Mouse (Mus musculus) urinary bladder, adult 18-20 months (tissue): ENCODE data around the gene Pfdn4.

Experiments used
- DNase-seq, 2 experiments: peaks; one replicate each; pipeline ENCODE4 v3.0.0; 2022; ENCODE audit warnings: low spot score in 2 of 2, mixed read lengths in 2 of 2

The Pfdn4 gene

DNA sequence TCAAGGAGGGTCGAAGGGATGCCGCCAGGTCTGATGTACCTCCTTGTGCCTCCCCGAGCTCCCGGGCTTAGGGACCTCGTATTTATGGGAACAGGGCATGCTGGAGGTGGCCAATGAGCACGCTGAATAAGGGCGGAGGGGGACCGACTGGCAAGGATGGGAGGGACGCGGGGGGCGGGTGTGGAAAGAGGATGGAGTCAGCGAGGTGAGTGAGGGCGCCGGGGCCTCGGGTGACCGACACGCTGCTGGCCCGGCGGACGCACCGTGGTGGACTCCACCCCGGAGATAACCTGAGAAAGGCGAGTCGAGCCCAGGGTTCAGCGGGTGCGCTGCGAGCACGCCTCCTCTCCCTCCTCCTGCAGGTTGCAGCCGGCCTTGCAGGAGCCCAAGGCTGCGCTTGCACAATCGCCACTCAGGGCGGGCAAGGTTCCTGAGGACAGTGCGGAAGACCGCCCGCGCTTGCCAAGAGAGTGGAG lies 901 bp downstream of the Pfdn4 start, which contains the start of gene Cyp24a1:
Cyp24a1 (minus strand) TSS at position 55 of the 476 bp plus-strand sequence.
- DNase-seq: peak; percentile 52 to 56

DNA sequence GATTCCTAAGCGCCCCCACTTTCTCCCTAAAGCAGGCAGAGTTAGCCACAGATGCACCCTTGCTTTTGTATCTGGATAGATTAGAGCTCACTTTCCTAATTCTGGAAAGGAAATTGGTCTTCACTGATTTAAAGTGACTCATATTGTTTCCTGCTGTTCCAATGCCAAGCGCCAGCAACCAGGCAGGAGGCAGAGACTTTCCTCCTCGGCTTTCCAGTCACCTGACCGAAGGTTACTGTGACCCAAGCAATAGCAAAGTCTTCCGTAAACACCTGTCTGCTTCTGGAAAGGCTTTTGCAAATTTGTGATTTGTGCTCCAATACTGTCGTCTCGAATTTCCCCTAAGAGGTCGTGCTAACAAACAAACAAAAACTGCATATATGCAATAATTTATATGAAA lies 1.8 kb downstream of the Pfdn4 start:
- no peak for DNase-seq

DNA sequence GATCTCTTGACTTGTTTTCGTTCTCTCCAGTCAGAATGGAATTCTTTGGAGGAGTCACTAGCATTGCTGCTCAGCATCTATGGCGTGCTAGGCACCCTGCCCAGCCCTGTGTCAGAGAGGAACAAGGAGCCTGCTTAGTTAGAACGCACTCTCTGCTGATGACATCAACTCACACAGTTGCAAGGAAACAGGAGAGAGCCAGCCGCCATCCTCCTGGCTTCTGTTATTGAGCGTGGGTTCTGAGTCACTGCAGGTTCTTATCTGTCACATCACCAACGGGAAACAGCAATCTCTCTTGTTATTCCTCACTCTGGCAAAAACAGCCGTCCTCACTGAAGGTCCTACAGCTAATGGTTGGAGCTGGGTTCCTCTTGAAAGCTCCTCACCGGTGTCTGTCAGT lies 7.1 kb downstream of the Pfdn4 start:
- no peak for DNase-seq

DNA sequence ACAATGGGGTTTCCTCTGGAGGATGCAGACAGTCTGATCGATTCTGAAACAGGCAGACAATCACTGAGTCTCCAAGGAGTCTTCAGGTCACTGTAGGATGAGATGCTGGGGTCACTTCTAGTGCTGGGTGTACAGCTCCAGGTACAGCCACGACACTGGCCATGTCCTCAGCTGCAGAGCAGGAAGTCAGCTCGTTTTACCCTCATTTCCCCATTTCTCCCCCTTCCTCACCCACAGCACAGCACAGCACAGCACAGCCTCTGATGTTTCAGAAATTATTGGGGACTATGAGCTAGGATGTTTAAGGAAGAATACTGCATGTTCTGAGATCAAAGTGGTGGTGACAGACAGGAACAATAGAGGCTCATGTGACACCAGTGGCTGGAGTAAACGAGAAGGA lies 7.8 kb downstream of the Pfdn4 start:
- DNase-seq: no peak

DNA sequence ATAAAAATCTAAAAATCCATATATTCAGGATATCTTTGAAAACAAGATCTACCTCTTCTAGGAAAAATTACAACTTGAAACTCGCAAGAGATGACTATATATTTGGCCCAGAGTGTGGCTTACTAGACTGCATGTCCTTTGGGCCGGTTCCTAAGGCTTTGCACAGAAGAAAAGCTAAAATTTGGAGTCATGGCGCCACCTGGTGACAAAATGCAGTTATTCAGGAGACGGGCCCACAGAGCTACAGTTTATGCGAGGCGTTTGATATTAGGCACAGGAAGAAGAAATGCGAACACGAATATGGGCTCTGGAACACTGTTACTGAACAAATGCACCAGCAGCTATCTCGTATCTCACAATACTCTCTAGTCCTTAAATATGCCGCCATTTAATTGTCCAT lies 11.5 kb downstream of the Pfdn4 start:
- peak; percentile 66 to 68 for DNase-seq

DNA sequence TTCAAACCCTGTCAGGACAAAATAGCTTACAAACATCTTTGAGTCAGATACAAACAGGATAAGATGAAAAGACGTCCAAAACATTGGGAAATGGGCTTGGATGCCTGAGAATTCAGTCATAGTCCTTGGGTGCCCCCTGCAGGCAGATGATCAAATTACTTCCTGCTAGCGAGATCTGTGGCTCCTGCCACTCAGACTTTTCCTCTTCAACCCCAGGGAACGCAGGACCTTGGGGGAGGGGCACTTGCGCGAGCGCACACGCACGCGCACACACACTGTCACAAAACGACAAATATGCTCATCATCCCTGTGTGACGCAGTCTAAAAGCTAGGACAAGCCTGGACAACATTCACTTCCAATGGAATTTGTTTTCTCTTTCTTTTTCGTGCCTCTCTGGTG lies 12.6 kb downstream of the Pfdn4 start:
- DNase-seq: peak; percentile 76 to 82

DNA sequence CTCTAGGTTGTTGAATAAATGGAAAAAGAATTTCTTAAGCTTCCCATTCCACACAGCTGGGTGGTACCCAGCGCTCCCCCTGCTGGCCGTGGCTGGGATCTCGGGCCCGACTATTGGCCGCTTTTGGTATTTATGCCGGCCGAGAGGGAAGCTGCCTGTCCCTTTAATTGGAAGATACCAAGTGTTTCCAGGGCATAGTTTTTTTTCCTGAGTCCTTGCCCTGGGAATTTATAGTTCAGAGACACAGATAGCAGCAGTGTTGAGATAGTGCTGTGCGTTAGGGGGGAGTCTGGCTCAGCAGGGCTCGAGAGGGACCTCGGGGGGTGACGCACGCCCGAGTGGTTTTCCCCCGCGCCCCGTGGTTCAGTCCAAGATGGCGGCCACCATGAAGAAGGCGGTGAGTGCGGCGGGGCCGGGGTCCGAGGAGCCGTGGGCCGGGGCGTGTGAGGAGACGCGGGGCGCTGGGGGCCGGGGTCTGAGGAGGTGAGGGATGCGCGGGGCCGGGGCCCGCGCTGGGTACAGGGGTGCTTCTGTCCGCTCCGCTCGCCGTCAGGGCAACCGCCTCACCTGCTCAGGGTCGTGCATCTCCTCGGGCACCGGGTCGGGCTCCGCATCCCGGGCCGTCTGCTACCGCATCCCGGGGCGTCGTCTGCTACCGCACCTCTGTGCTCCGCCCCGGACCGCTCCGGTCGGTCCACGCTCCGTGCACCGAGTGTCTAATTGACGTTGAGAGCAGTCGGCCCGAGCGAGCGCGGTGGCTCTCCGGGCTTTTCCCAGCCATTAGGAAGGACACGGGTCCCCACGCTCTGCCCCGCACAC lies 15.1 kb downstream of the Pfdn4 start:
- peak; percentile 81 for DNase-seq

DNA sequence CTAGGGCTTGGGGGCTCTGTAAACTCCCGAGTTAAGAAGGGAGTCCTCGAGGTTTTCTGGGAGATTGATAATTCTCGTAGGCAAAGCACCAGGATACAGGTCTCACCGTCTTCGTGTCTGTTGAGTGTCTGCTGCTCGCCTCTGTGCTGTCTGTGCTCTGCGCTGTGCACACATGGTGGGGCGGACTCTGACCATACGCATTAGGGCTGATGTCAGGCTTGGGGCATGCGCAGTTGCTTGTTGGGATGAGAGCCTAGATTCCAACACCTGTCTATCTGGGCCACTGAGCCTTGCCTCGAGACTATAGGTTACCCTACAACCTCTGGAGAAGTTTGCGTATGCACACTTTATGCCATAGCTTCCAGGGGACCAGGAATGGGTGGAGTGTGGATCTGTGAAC lies 17.5 kb downstream of the Pfdn4 start:
- no peak for DNase-seq

DNA sequence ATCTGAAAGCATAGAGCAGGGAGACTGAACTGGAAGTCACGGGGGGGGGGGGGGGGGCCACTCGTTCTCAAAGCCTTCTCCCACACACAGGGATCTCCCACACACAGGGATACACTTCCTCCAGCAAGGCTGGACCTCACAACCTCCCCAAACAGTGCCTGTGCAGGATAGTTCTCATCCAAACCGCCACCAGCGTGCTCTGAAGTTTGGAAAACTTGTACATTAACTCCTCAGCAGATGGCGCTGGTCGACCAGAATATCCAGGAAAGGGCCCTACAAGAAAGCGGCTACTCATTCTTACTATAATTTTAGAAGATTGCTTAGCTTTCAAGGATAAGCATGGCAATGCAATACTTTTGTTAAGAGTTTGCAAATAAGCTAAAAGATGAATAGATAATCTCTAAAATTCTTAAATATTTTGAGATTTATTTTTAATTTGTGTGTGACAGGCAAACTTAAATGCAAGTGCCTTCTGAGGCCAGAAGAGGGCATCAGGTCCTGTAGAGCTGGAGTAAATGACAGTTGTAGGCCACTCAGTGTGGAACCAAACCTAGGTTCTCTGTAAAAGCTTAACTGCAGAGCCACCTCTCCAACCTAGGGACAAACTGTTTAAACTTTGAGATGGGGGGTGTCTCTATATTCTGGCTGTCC lies 24.2 kb downstream of the Pfdn4 start:
- DNase-seq: no peak

DNA sequence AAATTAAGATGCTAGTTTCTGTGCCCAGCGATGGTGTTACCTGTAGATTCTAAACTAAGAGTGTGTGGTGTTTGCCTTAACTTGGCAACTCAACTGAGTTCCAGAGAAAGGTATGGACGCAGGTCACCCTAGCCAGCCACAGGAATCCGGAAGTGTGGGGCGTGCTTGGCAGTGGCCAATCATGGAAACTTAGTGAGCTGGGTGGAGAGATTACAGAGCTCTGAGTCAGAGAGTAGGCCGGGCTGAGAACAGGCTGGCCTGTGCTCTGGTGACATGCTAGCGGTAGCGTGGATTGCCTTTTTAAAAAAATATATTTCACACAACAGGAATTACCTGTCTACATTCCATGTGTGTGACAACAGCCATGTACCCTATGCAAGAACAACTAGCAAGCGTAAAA lies 30.3 kb downstream of the Pfdn4 start:
- peak; percentile 33 to 45 for DNase-seq

DNA sequence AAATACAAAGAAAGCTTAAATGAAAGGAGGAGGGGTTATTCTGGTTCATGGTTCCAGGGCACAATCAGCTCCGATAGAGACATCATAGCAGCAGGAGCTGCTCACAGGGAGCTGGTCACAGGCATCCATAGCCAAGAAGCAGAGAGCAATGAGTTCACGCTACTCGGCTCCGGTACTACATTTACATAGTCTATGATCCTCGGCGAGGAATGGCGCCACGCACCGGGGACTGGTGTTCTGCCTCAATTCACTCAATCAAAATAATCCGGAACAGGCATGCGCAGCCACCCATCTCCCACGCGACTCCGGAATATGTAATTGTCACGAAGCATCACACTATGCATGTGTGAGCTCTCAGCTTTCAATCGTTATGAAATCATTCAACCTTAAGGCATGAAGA lies 31.8 kb downstream of the Pfdn4 start:
- no peak for DNase-seq

DNA sequence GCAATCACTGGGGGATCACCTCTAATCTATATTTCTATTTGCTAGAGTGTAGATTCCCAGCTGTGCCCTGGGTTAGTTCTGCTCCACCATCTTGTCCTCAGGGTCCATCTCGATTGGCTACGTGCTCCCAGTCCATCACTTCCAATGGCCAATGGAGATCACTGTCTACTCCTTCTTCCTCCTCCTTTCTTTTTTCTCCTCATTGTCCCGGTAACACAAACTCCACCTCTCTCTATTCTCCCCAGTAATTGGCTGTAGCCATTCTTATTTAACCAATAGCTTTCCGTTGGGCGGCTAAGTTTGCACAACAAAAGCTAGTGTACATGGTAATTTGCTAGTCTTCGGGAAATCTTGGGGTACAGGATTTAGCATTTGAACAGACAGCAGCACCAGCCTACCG lies 33.5 kb downstream of the Pfdn4 start:
- DNase-seq: no peak

DNA sequence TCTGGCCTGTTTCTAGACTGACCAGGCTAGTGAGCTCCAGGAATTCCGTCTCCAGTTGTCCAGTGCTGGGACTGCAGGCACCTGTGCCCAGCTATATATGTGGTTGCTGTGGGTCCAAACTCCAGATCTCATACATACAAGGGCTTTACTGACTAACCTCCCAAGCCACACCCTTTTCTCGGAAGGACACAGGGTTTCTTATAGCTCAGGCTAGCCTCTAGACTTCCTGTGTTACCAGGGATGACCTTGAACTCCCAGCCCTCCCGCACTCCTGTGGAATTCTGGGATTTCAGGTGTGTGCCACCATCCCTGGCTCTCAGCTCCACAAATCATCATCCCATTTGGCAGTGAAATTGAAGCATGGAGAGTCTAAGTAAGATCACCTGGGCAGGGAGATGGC lies 34.0 kb downstream of the Pfdn4 start:
- no peak for DNase-seq

DNA sequence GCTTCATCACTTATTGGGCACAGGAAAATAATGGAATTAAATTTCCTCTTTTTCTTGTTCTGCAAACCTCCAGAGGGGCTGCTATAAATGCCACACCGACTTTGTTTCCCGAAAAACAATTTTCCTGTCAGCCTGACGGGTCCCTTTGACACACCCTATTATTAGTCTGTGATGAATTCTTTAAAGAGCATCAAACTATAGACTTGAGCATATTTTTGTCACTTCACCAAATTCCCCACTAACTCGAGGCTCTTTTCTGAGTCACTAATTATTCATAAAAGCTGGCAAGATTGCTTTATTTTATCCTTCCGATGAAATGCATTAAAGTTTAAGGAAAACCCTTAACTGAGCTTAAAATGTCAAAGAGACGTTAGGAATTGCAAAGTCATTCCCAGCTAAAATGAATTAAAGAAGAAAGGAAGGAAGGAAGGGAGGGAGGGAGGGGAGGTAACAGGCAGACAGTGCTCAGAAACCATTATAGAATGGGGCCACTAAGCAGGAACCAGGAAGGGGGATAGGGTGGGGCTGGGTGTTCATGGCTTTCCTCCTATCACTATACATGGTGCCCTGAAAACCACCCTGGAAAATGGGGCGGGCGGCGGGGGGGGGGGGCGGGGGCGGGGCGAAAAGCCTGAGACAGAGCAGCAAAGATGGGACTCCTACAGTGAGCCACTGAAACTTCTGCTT lies 38.0 kb downstream of the Pfdn4 start:
- no peak for DNase-seq

DNA sequence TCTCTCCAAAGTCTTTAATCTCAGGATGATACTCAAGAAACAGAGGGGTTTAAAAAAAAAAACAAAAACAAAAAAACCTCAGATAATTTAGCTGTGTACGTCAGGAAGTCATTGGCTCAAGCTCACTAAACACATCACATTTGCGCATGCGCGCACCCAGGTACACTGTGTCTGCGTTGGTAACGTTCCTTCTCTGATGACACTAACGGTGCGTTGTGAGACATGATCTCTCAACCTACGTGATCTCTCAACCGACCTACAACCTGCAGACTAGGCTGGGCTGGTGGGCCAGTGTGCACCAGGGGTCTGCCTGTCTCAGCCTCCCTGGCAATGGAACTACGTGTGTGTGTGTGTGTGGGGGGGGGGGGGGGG lies 38.6 kb downstream of the Pfdn4 start:
- no peak for DNase-seq

DNA sequence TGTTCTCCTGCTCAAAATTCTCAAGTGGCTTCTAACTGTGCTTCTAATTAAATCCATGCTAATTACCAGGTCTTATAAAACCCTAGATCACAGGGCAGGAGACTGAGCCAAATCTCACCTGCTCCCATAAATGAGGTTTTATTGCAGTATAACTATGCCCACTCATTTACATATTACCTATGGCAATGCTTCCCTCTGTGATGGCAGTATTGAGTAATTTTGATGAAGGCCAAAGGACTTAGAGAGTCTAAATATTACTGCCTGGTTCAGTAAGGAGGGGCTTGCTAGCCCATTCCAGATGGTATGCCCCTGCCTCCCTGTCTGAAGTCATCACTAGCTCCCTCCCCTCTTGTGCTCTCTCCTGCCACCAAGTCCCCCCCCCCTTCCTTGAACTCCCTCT lies 39.6 kb downstream of the Pfdn4 start:
- no peak for DNase-seq

DNA sequence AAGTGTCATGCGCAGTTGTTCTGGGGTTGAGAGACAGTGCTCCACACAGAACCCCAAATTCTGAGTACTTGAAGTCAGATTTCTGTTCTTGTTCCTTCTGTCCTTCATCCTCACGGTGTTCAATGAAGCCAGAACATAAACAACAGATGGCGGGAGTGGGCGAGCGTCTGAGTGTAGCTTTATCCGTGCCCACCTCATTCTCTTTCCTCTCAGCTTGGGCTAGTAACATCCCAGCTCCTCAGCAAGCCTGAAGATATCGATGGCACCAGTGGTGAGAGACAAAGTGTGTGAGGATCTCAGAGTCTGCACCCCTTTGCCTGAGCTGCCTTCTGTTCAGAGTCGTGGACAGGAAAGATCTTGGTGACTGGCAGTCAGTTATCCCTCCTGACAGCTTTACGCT lies 43.0 kb downstream of the Pfdn4 start:
- no peak for DNase-seq

DNA sequence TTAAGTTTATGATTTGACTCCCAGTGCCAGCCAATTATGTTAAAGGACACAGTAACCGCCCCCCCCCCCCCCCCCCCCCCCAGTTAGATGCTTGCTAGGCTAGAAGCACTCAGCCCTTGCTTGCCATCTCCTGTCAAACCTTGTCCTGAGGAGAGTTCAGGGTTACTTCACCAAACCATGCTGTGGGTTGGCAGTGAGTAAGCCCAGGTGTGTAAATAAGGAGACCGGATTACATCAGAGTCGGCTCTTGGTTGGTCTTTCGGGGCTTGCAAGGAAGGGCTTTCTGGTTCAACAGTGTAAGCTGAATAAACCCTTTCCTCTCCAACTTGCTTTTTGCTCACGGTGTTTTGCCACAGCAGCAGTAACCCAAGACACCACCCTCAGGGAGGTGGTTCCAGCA lies 47.4 kb downstream of the Pfdn4 start:
- no peak for DNase-seq

DNA sequence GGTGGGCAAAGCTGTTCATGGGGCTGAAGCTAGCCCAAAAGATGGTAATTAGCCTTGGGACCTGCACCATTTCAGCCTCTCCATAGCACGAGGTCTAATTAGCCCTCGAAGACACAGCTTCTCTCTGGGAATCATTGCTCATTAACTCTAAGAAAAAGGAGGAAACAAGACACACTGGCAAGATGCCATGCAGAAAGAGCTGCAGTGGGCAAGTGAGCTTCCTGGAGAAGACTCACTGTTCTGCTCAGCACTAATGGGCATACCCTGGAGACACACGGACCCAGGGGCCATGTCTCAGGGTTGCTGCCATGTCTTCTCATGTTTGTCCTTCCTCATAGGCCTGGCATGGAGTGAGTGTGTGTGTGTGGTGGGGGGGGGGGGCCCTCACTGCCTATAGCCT lies 47.9 kb downstream of the Pfdn4 start:
- DNase-seq: no peak

DNA sequence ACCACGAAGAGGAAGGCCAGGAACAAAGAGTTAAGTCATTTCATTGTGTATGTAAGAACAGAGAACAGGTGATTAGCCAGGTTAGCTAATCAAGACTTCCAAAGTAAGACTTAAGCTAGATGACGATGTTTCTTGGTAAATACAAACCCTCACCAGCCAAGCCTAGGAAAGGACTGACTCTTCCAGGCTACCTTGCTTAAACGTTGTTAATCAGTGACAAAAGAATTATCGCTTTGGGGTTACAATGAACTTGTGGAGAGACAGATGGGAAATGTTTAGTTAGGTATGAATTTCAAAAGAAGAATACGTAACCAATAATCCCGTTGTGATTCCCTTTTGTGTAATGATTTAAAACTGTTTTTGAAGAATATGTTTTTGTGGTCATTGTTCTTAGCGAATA lies 48.7 kb downstream of the Pfdn4 start:
- no peak for DNase-seq

DNA sequence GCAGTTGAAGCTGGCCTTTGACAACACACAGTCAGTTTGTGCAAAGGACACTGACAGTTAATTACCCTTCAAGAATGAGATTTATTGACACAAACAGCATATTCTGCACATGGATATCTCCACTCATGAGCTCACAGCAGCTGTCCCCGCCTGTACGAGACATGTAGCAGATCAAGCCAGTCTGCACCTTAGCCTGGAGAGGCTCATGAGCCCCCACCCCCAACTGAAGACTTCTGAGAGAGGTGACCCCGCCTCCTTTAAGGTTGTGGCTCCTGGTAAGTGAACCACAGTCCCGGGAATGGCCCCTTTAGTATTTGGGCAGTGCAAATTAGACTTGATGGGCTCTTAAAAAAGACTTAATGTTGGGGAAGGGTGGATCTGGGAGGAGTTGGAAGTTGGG lies 49.5 kb downstream of the Pfdn4 start:
- DNase-seq: no peak

DNA sequence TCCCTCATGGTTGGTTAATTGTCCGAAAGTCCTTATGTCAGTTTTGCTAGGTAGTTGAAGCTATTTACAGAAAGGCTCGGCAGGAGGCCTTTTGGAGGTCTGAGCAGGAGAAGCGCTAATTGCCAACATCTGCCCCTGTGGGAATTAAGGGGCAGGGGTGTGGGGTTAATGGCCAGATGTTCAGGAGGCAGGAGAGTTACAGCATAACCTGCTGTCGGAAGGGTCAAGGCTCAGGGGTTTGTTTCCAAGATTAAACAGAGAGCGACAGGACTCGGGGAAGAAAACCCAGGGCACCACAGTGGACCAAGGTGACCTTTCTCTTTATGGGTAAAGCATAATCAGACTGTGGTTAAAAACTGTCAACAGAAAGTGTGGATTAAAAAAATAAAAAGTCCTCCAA lies 51.3 kb downstream of the Pfdn4 start:
- DNase-seq: no peak

DNA sequence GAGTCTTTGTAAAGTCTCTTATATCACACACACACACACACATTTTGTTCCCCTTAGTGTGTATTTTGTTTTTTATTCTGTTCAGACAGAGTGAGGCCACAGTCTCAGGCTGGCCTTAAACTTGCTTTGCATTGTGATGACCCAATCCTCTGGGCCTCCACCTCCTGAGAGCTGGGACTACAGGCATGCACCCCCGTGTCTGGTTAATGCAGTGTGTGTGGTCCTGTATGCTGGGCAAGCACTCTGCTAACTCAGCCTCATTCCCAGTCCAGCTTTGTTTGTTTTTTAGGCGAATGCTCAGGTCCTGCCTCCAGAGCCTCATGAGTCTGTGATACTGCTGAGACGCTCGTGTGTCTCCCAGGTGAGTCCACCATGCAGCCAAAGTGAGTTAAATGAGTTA lies 51.8 kb downstream of the Pfdn4 start:
- no peak for DNase-seq
